Mouse (Mus musculus) urinary bladder, postnatal 0 days (tissue): Measurements from ENCODE around the gene Fam166b. TPM values are rescaled to one million over a fixed set of nuclear protein-coding genes. Genes with fewer than 3 reads are reported as not detected.

ENCODE experiments used
- polyA plus RNA-seq: library from polyadenylated mRNA; unstranded; fragments of >200 nt; fragmentation: Nextera tagmentation; extraction: Ambion mirVana; gene quantifications from 2 replicates; pipeline ENCODE4 v1.2.1, GENCODE M21; 2015

The Fam166b gene
- polyA plus RNA-seq = 0.27 TPM in 1 of 2 replicates, not detected in the other

GRCm38 (mm10) chr4:43428946-43429345, at the start of gene Fam166b:
Gene Fam166b, minus strand, starts transcription at chr4:43429134.

GRCm38 (mm10) chr4:43454041-43454836, 25.3 kb upstream of the Fam166b start, which contains the start of gene Cd72:
Gene Cd72, minus strand, starts transcription at chr4:43454628.

DNA sequence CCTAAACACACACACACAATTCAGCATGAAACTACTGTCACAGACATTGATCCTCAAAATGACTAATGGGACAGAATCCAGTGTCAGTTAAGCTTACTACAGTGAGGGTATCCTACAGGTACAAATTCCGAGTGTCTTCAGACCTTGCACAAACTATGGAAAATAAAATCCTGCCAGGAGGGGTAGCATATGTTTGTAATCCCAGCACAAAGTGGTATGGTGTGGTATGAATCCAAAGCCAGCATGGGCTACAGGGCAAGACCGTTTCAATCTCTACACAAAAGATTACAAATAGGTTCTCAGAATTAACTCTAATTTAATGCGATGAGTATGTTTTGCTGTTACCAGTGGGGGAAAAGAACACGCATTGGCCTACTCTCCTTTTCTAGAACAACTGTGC, 12.7 kb upstream of the Fam166b start, which contains the start of gene Tesk1:
Gene Tesk1, plus strand, starts transcription at position 301 of the 400 bp plus-strand sequence.

DNA sequence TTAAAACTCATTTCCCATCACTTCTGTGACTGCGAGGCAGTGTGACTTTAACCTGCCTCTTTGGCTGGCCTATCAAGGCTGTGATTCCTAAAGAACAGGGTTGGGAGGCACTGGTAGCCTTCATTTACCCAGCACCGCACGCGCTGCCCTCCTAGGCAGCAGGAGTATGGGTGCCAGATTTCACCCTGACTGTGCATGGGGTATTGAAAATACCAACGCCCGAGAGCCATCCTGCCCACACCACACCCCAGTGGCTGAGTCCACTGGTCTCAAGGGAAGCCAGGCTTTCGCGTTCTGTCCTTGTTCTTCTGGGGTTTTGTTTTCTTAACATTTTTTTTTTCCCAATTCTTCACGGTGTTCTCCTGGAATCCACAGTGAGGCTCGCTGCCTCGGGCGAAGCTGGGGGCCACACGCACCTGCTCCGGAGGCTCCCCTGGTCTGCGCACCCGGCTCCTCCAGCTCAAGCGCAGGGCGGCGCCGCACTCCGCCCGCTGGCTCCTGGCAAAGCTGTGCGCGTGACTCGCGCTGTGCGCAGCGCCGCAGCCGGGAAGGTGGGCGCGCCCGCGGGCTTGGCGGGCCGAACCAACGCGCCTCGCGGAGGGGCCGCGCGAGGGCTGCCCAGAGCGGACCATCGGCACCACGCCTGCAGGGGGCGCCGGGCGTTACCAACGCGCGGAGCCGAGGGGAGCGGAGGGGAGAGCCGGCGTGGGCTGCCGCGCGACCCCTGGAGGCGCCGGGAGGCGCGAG, 47.4 kb downstream of the Fam166b start, which contains the start of gene Rusc2:
Gene Rusc2, plus strand, starts transcription at position 572 of the 747 bp plus-strand sequence.

Other genes with a start within 250 kb of the Fam166b start
- gene Atp8b5, start 162.0 kb downstream of the Fam166b start, polyA plus RNA-seq = 0.25 and 0.42 TPM in 2 replicates
- 49.6 and 50.3 TPM in 2 replicates for gene Rusc2, start 47.2 kb downstream of the Fam166b start, polyA plus RNA-seq
- gene Tesk1, start 12.8 kb upstream of the Fam166b start, polyA plus RNA-seq = 8.8 and 9.1 TPM in 2 replicates
- 3.1 and 3.8 TPM in 2 replicates for gene Cd72, start 25.5 kb upstream of the Fam166b start, polyA plus RNA-seq
- gene Sit1, start 54.6 kb upstream of the Fam166b start, polyA plus RNA-seq = not detected in 2 replicates
- 470 and 488 TPM in 2 replicates for gene Ccdc107, start 63.8 kb upstream of the Fam166b start, polyA plus RNA-seq
- 13.1 and 13.4 TPM in 2 replicates for gene Arhgef39, start 70.6 kb upstream of the Fam166b start, polyA plus RNA-seq
- gene Car9, start 77.8 kb upstream of the Fam166b start, polyA plus RNA-seq = 3.2 TPM in 2 replicates
- 9,877 and 11,778 TPM in 2 replicates for gene Tpm2, start 94.6 kb upstream of the Fam166b start, polyA plus RNA-seq
- 87.8 and 96.0 TPM in 2 replicates for gene Creb3, start 133.2 kb upstream of the Fam166b start, polyA plus RNA-seq
- 176 and 198 TPM in 2 replicates for gene Tln1, start 133.6 kb upstream of the Fam166b start, polyA plus RNA-seq
- 12.0 TPM in 2 replicates for gene Rgp1, start 149.6 kb upstream of the Fam166b start, polyA plus RNA-seq
- gene Gba2, start 149.7 kb upstream of the Fam166b start, polyA plus RNA-seq = 6.8 and 7.0 TPM in 2 replicates
- gene Msmp, start 155.4 kb upstream of the Fam166b start, polyA plus RNA-seq = not detected in 2 replicates
- 8.3 and 8.5 TPM in 2 replicates for gene Npr2, start 202.8 kb upstream of the Fam166b start, polyA plus RNA-seq
- gene Spag8, start 224.5 kb upstream of the Fam166b start, polyA plus RNA-seq = 0.10 TPM in 1 of 2 replicates, not detected in the other
- 114 and 122 TPM in 2 replicates for gene Hint2, start 227.3 kb upstream of the Fam166b start, polyA plus RNA-seq
- gene Tmem8b, start 239.8 kb upstream of the Fam166b start, polyA plus RNA-seq = 3.0 and 3.4 TPM in 2 replicates
- gene Fam221b, start 240.0 kb upstream of the Fam166b start, polyA plus RNA-seq = 1.5 and 2.7 TPM in 2 replicates